Mouse (Mus musculus) bone marrow macrophage, adult 2 months (primary cell): Measurements from ENCODE around the gene Prkx.

Experiments used
- CTCF ChIP-seq: IDR thresholded peaks from 2 replicates; pipeline ENCODE4 v1.5.1; 2012; ENCODE audit warnings: low read depth, mild to moderate bottlenecking, low read length, moderate library complexity
- POLR2A ChIP-seq: IDR thresholded peaks from 2 replicates; pipeline ENCODE4 v1.6.1; 2012; ENCODE audit warnings: mild to moderate bottlenecking, low read depth, low read length, borderline replicate concordance

DNA sequence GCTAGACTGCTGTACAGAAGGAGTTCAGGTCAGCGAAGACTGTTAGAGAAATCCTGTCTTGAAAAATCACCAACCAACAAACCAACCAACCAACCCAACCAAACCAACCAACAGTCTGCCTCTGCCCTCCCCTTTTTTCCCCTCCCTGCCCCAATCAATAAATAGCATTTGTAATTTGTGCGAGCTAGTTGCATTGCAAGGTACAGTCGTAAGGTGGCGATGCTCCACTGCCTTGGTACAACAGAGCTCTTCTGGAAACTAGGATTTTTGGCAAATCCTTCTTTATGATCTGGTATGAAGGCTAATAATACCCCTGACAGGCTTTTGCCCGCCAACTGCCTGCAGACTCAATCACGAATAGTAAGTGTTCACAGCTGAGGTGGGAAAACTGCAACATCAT is 16.0 kb upstream of the Prkx start:
- TF ChIP-seq CTCF: no peak
- TF ChIP-seq POLR2A: no peak
